Mouse (Mus musculus): ENCODE measurements around the gene Zfp961. TPM values are rescaled to one million over a fixed set of nuclear protein-coding genes. Genes with fewer than 3 reads are reported as not detected.

Zfp961 gene
- polyA plus RNA-seq (2012; rRNA removed; ENCODE audit: low replicate concordance) = 3.8 and 8.1 TPM in 2 replicates

DNA sequence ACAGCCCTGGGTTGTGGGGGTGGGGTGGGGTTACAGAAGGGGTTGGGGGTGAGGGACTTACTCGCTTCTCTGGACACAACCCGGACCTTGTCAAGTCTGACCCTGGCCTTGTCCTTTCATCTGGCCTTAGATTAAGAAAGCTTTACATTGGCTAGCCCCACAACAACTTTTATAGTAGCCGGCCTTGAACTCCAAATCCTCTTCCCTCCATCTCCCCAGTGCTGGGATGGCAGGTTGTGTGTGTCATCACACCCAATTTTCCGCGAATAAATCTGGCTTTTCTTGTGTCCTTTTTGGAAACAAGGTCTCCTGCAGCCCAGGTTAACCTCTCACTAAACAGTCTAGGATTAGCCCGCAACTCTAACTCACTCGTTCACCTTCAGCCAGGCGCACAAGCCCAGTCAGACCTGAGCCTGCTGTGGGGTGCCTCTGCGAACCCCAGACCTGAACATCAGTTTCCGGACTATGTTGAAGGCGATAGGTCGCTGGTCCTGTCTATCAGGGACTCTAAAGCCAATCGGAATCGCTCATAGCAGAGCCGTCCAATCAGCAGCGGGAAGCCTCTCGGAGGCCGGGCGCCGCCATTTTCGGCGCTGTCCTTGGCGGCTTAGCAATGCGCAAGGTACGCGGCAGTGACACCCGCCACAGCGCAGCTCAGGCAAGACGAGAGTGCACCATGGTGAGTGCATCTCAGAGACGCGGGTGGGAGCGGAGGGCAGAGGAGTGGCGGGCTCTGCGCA lies at the start of gene Zfp961:
Zfp961 (plus strand) TSS at position 557 of the 740 bp plus-strand sequence.

DNA sequence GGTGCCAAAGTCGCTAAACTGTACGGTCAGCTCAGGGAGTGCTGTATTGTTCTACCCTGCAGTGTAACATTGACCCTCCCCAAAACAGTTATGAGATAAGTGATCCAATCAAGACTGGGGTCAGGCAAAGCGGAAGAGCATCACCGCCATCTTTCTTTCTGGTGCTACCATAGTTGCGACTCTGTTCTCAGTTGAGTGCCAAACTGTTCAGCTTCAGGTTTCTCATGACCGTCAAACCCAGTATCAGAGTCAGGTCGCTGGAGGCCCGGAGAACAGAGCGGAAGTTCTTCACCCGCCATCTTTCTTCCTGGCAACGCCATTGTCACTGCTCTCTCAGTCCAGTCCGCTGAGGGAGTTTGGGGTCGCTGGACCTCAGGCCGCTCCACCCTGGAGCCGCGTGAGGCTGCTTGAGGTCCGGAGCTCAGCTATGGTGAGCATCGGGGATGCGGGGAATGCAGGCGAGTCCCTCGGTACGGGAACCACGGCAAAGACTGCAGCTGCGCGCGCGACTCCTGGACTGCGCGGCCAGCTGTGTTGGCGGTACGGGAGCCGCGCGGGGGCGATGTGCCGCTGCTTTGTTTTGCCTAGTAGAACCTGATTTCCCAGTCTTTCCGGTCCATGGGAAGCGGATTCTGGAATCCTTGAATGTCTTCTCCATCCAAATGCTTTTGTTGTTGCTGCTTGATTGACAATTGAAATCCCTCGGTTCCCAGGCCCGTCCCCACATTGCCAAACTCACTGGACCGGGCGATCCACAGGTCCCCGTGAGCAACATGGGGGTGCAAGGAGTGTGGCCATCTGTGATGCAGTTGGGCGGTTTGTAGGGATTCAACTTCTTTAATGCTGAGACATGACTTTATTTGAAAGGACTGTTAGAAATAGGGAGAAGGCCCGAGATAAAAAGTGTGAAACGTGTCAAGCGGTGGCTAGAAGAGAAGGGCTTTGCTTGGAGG lies 42.3 kb upstream of the Zfp961 start, which contains the start of the genes Zfp882 and Zfp617:
Zfp882 (plus strand) TSS at position 300 of the 953 bp plus-strand sequence.
Zfp617 (plus strand) TSS at position 327 of the 953 bp plus-strand sequence.

GRCm38 (mm10) chr8:72009473-72009872 lies 58.6 kb downstream of the Zfp961 start, which contains the start of gene Cyp4f18:
Gene Cyp4f18, minus strand, starts transcription at chr8:72009626.

GRCm38 (mm10) chr8:72040918-72041317 lies 90.1 kb downstream of the Zfp961 start, which contains the start of gene Olfr372:
Gene Olfr372, plus strand, starts transcription at chr8:72041218.

Other genes starting within 250 kb of the Zfp961 start
- gene B3gnt3, start 249.2 kb upstream of the Zfp961 start, polyA plus RNA-seq (2012; rRNA removed; ENCODE audit: low replicate concordance) = 14.0 and 18.7 TPM in 2 replicates
- gene Fcho1, start 225.3 kb upstream of the Zfp961 start, polyA plus RNA-seq (2012; rRNA removed; ENCODE audit: low replicate concordance) = 2.7 and 10.3 TPM in 2 replicates
- gene Zfp709, start 69.0 kb upstream of the Zfp961 start, polyA plus RNA-seq (2012; rRNA removed; ENCODE audit: low replicate concordance) = 0.63 and 0.87 TPM in 2 replicates
- gene Zfp882, start 42.4 kb upstream of the Zfp961 start, polyA plus RNA-seq (2012; rRNA removed; ENCODE audit: low replicate concordance) = 0.75 and 2.2 TPM in 2 replicates
- gene Zfp617, start 42.4 kb upstream of the Zfp961 start, polyA plus RNA-seq (2012; rRNA removed; ENCODE audit: low replicate concordance) = 4.3 and 5.2 TPM in 2 replicates
- gene Cyp4f18, start 58.6 kb downstream of the Zfp961 start, polyA plus RNA-seq (2012; rRNA removed; ENCODE audit: low replicate concordance) = 4.5 and 37.2 TPM in 2 replicates
- gene Olfr372, start 90.2 kb downstream of the Zfp961 start, polyA plus RNA-seq (2012; rRNA removed; ENCODE audit: low replicate concordance) = not detected in 2 replicates
- not detected in 2 replicates for gene Olfr373, start 132.1 kb downstream of the Zfp961 start, polyA plus RNA-seq (2012; rRNA removed; ENCODE audit: low replicate concordance)
- gene Olfr374, start 156.0 kb downstream of the Zfp961 start, polyA plus RNA-seq (2012; rRNA removed; ENCODE audit: low replicate concordance) = not detected in 2 replicates
- gene Tpm4, start 183.9 kb downstream of the Zfp961 start, polyA plus RNA-seq (2012; rRNA removed; ENCODE audit: low replicate concordance) = 119 and 139 TPM in 2 replicates
- gene Rab8a, start 210.2 kb downstream of the Zfp961 start, polyA plus RNA-seq (2012; rRNA removed; ENCODE audit: low replicate concordance) = 39.3 and 70.9 TPM in 2 replicates
- 0.44 and 2.3 TPM in 2 replicates for gene Hsh2d, start 238.6 kb downstream of the Zfp961 start, polyA plus RNA-seq (2012; rRNA removed; ENCODE audit: low replicate concordance)